Mouse (Mus musculus): ENCODE results near the gene Car3.

Gene Car3

DNA sequence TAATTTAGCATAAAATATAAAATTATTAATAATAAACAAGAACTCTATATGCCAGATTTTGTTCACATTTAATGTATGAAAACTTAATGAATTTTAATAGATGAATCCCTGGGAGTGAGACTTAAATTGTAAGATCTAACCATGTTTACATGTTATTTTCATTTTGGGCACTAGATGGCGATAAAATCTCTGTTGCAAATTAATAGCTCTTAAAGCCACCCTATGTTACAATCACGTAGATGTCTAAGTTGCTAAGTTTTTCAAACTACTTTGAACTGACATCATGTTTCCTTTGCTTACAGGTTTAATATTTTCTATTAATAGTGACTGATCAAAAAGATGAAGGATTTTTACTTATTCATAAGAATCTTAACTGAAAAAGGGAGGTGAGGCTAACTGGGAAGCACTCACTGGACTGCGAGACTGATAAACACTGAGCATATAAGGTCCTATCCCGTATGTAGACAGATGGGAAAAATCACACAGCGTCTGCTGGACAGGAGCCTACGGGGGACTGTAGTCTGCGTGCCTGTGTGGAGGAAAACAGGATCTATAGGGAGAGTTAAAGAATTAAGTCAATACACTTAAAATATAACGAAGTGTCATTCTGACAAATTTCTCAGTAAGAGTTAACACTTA is 11.2 kb downstream of the Car3 start:
- peak; percentile 76 for DNase-seq (ENCODE audit: low read depth, low spot score)

DNA sequence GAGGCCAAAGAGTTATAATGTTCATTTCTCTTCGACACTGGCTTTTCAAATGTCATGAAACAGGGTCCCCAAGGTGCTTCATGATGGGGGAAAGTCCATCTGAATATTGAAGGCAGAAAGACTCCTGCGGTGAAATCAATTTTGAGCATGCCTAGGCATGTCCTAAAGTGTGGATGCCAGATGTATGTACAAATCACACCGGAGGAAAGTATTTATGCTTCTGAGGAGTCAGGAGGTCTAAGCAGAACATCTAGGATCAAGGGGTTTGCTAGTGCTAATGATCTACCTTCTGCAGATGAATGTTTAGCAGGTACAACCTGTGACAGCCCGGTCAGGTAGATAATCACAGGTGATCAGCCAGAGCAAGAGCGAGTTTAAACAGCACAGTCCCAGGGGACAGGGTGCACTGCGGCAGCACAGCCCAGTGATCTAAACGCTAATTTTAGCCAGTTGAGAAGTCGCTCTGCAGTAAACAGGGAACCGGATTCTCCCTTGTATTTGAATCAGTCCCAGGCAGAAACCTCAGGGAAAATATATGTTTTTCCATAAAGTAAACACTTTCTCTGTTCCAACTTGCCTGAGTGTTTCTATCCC is 13.1 kb downstream of the Car3 start:
- no peak for DNase-seq (ENCODE audit: low read depth, low spot score)

DNA sequence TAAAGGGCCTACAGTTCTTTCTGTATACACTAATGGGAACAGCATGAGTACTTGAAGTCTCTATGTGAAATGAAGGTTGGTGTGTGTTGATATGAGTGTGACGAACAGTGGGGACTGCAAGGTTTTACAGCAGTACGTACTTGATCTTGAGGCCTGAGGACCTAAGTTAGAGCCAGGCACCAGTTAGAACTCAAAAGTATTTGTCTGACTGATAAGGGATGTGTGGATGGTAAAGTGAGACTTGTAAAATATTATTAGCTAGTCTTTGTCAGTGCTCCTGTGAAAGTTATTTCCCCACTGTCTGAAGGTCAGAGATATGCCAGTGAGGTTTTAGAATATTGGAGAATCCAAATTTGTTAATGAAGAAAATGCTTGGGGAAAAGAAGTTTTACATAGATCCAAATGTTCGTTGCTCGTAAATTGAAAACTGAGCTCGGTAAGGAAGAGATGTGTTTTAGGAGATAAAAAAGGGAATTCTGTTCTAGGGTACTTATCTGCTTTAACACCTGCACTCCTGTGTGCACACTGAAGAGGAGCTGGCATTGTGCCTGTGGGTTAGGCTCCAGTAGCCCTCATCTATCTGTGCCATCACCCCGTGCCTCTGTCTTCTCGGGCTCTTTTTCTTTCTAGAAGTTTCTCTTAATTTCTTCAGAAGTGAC is 14.1 kb downstream of the Car3 start:
- no peak for DNase-seq (ENCODE audit: low read depth, low spot score)

DNA sequence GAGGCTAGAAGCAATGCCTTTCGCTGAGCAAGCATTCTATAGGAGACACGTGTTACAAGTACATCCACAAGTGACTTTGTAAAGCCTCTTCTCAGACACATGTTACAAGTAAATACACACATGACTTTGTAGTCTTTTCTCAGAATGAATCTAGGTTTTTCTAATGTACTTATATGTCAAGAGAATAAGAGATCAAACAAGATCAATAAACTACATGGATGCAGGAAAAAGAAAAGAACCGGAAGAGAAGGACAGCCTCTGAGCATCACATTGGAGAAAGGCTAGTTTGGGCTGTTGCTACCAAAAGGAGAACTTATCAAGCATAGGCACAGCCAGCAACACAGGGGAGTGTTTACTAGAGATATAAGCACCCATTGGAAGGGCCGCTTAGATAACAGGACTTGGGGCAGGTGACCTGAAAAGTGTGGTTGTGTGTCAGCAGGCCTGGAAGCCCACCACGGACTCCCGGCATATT is 15.5 kb downstream of the Car3 start:
- DNase-seq (ENCODE audit: low read depth, low spot score) = no peak

DNA sequence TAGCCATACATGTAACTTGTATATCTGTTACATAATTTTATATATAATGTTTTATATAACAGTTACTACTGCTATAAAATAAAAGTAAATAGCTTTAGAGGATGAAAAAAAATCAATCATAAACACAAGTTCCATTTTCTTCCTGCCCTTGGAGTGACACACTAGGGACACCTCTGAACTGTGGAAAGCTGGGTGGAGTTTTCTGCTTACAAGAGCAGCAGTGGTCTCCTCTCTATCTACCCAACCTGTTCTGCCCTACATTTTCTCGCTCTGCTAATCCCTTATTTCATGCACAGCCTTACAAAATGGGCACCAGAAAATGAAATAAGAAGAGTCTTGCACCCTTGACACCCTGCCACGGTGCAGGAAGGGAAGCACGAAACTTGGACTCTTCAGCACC is 16.0 kb downstream of the Car3 start:
- DNase-seq (ENCODE audit: low read depth, low spot score) = no peak

DNA sequence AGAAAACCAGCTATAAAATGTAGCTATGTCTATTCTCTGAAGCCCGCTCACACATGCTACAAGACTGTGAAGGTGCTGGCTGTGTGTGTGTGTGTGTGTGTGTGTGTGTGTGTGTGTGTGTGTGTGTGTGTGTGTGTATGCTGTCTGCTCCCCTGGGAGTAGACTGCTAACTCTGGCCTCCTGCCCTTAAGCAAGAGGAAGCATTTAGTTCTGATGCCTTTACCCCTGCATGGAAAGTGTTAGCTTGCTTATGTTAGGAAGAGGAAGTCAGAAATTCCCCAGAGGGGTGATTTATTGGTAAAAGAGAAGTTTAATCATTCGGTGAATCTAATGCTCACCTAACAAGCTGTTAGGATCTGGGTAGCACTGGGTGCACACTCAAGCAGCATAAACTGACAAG is 17.0 kb downstream of the Car3 start:
- DNase-seq (ENCODE audit: low read depth, low spot score) = no peak

DNA sequence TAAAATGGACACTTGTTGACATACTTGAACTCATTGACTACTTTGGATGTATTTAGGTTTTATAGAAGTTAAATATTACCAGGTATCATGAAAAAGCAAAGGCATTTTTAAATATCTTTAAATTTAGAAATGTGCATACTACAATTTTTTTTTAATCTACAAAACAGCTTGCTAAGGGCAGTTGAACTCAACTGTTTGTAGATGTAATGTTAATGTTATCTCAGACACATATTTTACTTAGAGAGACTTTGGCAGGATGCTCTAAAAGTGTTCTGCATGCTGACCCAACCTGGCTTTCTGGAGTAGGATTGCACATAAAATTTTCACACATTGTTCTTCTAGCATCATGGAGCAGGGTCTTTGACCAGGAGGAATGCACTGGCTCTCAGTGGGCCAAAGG is 18.7 kb downstream of the Car3 start:
- DNase-seq (ENCODE audit: low read depth, low spot score) = no peak

DNA sequence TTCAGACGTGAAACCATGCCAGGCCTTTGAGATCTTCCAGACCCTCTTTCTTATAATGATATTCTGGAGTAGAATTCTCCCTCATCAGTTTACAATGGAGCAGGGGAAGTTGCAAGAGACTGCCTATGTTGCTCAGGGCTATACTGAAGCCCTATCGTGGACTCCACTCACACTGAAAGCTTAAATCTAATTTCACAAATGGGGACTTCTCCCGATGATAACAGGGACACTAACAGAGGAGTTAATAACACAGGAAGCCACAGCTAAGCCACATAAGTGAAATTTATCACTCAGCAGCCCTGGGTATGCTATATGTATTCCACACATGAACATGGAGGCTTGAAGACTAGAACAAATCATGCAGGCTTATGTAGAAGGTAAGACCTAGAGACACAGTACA is 19.4 kb downstream of the Car3 start:
- DNase-seq (ENCODE audit: low read depth, low spot score) = no peak

DNA sequence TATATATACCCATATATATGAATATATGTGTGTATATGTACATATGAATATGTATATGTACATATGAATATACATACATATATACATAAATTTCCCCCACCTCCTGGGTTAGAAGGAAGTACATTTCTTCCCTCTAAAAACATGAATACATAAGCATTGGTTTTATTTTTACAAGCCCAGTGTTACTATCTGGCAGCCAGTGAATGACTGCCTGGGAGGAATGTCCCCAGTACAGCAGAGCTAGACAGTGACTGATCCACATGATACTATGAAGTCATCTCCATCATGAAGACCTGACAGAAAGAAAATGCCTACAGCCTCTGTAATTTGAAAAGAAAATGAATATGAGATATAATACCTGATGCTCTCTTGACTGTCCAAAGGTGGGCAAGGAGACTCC is 21.5 kb downstream of the Car3 start:
- DNase-seq (ENCODE audit: low read depth, low spot score) = no peak

DNA sequence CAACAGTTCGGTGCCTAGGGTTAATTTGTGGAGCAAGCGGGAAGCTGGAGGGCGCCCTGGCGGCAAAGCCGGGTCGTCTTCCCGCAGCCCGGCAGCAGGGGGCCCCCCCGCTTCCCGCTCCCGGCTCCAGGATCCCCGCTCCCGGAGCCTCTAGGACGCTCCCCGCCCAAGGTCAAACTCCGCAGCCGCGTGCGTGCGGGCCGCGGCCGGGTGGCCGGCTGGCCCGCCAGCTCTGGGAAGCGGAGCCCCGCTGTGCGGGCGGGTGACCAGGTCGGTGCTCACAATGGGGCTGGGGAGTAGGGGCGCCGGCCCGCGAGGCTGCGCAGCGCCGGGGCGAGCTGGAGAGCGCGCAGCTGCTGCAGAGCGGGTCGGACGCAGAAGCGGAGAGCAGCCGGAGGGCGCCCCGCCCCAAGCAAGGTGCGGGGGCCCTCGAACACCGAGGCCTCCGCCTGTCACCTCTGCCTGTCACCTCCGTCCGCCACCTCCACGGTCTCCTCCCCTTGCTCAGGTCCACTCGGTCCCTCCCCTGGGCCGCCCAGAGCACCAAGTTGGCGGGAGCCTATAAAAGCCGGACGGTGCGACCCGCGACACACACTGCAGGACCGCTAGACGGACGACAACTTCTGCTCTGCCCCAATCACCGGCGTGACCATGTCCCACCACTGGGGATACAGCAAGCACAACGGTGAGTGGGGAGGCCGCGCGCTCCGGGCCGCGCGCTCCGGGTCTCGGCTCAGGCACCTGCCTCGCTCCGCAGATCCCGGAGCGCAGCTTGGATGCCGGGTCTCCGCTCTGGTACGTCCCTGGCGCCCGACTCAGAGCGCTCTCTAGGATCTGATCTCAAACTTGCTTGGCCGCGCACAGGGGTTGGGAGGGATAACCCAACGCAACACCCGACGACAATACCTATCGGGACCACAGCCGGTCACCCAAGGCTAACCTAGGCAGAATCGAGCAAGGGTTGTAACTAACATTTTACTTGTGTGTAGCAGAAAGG is 23.1 kb downstream of the Car3 start, which contains the start of gene Car2:
Gene Car2 (plus strand): TSS at position 172 of the 997 bp plus-strand sequence.
- DNase-seq (ENCODE audit: low read depth, low spot score) = no peak

DNA sequence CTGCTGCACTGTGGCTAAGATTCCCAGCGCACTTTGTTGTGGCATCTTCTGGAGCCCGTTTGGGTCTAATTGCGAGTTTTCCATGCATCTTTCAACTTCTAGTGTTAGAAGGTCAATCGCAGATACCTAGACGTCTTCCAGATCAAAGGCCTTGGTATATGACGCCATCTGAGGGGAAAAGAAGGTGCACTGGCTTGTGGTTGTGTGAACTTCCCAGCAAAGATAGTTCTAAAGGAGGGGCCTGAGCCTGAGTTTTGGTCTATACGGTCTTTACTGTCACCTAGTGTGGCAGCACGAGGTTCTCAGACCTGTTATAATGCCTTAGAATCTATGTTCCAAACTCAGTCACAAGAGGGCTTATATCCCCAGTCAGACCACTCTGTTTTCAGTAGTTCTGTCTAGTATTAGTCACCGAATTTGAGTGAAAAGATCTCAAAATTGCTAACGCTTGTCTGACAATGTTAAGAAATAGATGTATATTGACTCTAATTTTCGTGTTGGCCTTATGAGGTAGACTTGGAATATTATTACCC is 23.9 kb downstream of the Car3 start:
- no peak for DNase-seq (ENCODE audit: low read depth, low spot score)

DNA sequence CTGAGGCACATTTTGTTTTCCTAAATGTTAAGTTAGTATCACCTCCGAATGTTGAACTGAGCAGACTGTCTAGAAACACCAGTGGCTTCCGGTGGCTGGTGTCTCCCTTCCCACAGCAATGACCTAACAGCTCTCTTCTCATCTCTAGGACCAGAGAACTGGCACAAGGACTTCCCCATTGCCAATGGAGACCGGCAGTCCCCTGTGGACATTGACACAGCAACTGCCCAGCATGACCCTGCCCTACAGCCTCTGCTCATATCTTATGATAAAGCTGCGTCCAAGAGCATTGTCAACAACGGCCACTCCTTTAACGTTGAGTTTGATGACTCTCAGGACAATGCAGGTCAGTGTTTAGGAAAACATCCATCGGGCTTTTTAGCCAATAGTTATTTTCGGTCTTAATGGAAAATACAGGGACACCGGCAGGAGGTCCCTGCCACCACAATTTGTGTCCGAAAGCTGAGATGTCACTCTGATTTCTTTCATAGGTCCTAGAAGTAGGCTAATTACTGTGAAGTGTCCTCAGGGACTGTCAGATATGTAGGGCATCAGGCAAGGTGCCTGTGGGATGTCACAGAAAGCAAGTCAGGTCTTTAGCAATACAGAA is 24.5 kb downstream of the Car3 start:
- no peak for DNase-seq (ENCODE audit: low read depth, low spot score)

DNA sequence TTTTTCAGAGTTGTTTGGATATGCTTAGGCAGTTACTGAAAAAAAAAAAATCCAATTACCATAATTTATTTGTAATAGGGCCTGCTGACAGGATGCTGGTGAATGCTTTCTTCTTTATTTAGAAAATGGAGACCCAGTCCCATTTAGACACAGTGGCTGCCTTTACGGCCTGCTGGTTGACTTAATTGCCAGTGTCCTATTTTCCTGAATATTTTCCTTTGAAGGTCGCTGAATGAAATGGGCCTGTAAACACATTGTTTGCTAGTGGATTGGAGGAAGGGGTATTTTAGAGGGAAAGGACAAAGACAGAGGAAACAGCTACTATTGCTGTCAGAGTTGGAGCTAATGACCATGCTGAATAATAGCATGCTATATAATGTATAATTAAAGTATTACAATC is 25.2 kb downstream of the Car3 start:
- no peak for DNase-seq (ENCODE audit: low read depth, low spot score)

DNA sequence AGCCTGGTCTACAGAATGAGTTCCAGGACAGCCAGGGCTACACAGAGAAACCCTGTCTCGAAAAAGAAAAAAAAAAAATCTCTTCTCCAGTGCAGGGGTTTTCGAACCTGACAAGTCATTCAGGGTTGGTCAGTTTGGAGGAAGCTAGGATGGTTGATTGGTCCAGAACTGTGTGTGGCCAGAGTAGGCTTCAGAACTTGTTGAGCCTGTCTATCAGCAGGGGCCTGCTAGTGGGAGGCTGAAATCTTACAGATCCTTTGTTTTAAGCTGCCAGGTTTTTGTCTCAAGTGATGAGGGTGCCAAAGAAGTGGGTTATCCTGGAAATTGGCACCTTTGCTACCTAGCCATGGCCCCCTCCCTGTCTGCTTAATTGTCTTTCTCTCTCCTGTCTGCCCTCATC is 25.8 kb downstream of the Car3 start:
- DNase-seq (ENCODE audit: low read depth, low spot score) = no peak

DNA sequence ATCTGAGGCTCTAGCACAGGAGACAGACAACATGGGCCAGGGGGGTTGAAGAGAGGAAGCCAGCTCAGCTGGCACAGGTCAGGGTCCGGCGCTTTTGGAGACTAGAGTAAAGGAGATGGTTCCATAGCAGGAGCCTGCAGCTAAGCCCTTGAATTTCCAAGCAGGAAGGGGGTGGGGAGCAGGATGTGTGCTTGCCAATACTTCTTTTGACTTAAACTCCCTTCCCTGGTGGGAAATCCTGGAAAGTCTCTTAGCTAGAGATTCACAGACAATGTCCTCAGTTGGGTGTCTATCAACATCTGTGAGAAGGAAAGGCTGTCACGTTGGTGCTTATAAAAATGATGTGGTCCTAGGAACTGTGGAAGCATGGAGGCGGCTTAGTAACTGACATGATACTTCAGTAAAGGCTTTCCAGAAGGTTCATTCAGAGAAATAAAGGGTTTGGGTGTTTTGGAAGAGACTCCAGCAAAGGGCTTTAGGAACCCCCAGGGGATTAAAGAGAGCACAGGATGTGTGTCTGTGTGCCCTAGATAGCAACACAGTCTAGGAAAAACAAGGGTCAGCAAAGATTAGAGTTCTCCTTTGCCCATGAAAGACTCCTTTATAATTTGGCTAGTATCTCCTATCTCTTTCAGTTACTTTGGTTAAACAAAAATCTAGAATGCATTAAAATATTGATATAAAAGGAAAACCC is 26.6 kb downstream of the Car3 start:
- DNase-seq (ENCODE audit: low read depth, low spot score) = no peak

DNA sequence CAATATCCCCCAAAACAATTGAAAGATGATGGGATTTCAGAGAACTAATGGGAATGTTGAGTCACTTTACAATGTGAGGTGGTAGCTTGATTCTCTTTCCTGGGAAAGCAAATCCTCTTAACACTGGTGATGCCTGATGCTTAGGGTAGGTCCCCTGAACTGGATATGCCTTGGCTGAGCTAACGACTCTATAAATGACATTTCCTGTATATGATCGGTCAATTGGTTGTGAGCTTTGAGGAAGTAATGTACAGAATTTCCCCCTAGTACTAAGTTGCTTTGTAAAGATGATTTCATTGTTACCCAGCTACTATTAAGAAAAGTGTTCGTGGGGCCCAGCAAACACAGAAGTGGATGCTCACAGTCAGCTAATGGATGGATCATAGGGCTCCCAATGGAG is 29.7 kb downstream of the Car3 start:
- no peak for DNase-seq (ENCODE audit: low read depth, low spot score)

DNA sequence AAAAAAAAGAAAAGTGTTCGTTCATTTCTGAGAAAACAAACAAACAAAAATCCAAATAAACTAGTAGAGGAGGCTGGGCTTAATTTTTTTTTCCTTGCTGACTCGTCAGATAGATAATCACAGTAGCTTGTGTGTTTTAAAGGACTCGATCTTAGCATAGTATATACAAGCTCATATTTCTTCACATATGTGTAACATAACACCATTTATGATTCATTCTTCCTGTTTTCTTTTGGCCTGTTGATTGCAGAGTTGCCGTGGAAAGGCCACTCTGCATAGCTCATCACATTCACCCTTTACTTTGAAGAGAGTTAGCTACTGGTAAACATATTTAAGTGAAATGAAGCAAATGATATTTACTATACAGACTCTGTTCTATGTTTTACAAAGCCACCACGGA is 30.4 kb downstream of the Car3 start:
- no peak for DNase-seq (ENCODE audit: low read depth, low spot score)

DNA sequence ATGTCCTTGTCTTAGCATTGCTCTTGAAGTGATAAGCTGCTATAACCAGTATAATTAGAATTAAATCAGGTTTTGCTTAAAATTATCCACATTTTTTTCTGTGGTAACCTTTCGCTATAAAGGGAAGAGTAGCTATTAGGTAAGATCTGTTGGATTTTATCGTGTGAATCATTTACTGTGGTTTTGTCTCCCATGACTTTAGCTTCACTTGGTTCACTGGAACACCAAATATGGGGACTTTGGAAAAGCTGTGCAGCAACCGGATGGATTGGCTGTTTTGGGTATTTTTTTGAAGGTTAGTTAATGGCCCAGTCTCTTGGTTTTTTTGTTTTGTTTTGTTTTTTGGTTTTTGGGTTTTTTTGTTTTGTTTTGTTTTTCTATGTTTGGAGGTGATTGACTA is 32.0 kb downstream of the Car3 start:
- DNase-seq (ENCODE audit: low read depth, low spot score) = no peak

DNA sequence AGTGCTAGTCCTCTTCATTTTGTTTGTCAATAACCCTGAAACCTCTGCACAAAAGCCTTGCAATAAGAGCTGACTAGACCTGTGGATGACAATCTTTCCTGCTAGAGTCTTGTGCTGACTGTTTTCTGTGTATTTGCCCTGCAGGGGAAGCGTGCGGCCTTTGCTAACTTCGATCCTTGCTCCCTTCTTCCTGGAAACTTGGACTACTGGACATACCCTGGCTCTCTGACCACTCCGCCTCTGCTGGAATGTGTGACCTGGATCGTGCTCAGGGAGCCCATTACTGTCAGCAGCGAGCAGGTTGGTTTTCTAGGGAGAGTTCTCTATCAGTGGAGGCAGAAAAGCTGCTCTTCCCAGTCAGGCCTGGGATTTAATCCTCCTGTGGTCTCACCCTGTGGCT is 34.5 kb downstream of the Car3 start:
- DNase-seq (ENCODE audit: low read depth, low spot score) = no peak

DNA sequence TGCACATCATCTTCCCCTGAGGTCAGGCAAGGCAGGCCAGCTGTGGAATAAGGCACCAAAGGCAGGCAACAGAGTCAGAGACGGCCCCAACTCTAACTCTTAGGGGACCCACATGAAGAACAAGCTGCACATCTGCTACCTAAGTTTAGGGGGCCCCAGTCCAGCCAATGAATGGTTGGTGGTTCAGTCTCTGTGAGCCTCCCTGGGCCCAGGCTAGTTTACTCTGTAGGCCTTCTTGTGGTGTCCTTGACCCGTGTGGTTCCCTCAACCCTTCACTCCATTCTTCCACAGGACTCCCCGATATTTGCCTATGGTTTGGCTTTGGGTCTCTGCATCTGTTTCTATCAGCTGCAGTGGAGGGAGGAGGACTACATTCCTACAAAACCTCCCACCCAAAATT is 40.1 kb downstream of the Car3 start:
- DNase-seq (ENCODE audit: low read depth, low spot score) = no peak

DNA sequence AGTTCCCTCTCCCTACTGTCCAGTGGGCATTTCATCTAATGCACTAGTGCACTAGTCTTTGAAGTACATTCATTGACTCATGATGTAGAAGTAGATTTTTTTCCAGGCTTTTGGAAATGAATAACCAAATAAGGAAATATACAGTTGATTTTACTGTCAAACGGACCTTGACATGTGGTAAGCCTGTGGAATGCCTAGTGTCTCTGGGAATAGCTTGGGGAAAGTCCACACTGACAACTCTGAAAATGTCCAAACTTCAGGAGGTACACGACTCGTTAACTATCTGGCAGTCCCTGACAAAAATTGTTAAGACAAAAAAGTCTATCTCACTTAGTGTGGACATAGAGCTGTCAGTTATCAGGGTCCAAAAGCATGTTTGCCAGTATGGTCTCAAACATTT is 40.9 kb downstream of the Car3 start:
- no peak for DNase-seq (ENCODE audit: low read depth, low spot score)

Data from telencephalon, adult 2 months (tissue).